Mouse (Mus musculus) testis, adult 2 months (tissue): Measurements from ENCODE around the gene Cnnm2.

Source experiments
- CTCF ChIP-seq: fragments of 200-500 bp; IDR thresholded peaks from 2 replicates; pipeline ENCODE4 v1.5.1; 2012; ENCODE audit warnings: low read depth, mild to moderate bottlenecking, inconsistent platforms, low read length, moderate library complexity; ENCODE audit not compliant: control insufficient read depth, insufficient read depth, insufficient replicate concordance
- POLR2A ChIP-seq: fragments of 200-500 bp; IDR thresholded peaks from 2 replicates; pipeline ENCODE4 v1.6.1; 2012; ENCODE audit warnings: low read depth, mild to moderate bottlenecking, inconsistent platforms, low read length, moderate library complexity; ENCODE audit not compliant: control insufficient read depth

DNA sequence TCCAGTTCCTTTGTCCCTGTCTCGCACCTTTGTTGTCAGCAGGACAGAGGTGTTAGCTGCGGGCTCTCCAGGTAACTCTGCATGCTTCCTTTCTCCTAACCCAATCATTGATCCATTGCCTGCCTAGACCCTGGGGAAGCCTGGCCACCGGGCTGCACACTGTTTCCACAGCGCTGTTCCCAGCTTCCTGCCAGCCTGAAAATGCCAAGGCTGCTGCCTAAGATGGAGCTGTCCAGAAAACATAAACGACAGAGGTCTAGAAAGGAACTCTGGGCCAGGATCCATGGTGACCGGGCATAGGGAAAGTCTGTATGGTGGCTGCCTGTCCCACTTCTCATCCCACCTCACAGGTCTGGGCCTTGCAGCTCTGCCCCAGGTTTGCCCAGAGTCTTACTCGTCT is 110.3 kb downstream of the Cnnm2 start:
- TF ChIP-seq CTCF (no peak), POLR2A (no peak)
